Mouse (Mus musculus): ENCODE measurements around the gene Gm10100.
"Not testable (repeated sequence)": the region's sequence is repeated elsewhere in the genome, so short reads cannot be mapped to it uniquely, and the experiment has no call there.

Gene Gm10100

DNA sequence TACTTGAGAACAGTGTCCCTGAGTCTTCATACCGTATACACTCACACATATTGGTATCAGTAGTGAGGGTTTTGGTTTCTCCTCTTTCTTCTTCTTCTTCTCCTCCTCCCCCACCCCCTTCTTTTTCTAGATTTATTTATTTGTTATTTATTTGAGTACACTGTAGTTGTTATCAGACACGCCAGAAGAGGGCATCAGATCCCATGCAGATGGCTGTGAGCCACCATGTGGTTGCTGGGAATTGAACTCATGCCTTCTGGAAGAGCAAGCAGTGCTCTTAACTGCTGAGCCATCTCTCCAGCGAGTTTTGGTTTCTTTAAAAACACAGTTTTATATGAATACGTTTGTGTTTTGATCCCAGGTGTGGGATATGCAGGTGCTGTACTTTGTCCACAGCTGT, 2.0 kb downstream of the Gm10100 start:
- Histone ChIP-seq H3K36me3 (ENCODE audit: control insufficient read depth, insufficient read depth, low read length, poor library complexity, severe bottlenecking) (no peaks in the 10 kb centered on the region), H3K27me3 (ENCODE audit: control insufficient read depth, insufficient read depth, low read length, poor library complexity, severe bottlenecking) (no peaks in the 10 kb centered on the region)
- no peak for DNase-seq (ENCODE audit: low read depth, low spot score)

DNA sequence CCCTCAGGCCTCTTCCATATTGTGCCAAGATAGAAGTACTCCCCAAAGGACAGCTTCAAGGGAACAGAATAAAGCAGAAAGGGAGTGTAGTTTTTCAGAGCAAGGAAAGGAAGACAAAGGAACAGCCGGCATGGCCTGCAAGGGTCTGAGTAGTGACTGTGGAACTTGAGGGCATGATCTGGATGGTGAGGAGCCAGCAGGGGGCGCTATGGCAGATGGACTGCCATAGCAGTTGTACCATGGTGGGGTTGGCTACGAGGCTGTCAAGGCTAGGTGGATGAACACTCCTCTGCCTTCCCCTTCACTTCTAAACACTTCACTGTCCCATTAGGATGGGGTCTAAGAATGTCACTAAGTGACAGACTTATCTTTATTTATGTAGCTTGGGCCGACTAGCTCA, 3.0 kb downstream of the Gm10100 start:
- H3K36me3 ChIP-seq (ENCODE audit: control insufficient read depth, insufficient read depth, low read length, poor library complexity, severe bottlenecking), result no peaks in the 10 kb centered on the region
- peak; percentile 26 for DNase-seq (ENCODE audit: low read depth, low spot score)
- no peaks in the 10 kb centered on the region for H3K27me3 ChIP-seq (ENCODE audit: control insufficient read depth, insufficient read depth, low read length, poor library complexity, severe bottlenecking)

DNA sequence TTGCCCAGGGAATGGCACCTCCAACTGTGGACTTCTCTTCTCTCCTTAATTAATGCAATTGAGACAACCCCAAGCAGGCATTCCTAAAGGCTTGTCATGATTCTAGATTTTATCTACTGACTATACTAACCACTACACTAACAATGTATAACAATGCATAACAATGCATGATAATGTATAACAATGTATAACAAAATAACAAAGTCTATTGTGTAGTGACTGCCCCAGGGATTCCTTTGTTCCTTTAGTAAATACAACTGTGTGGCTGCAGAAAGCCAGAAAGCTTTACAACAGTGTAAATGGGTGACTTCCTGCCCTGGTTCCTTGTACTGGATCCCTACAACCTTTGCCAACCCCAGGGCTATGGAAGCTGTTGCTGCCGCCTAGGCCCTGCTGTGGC, 9.6 kb downstream of the Gm10100 start:
- DNase-seq (ENCODE audit: low read depth, low spot score), result no peak
- Histone ChIP-seq H3K27me3 (ENCODE audit: control insufficient read depth, insufficient read depth, low read length, poor library complexity, severe bottlenecking) (no peaks in the 10 kb centered on the region), H3K36me3 (ENCODE audit: control insufficient read depth, insufficient read depth, low read length, poor library complexity, severe bottlenecking) (no peaks in the 10 kb centered on the region)

DNA sequence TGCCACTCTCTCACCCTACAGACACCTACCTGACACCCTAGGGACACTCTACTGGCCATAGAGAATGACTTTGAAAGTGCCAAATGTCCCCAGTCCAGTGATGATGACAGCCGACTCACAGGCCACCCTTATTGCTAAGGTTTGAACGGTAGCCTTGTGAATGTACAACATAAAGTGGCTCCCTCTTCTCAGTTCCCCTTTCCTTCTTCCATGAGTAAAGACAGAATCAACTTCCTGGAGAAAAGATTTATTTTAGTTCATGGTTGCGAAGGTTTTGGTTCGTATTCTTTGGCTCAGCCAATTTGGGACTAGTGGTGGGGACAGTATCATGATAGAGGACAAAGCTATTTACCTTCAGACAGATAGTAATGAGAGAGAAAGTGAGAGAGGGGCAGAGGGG, 12.6 kb downstream of the Gm10100 start:
- Histone ChIP-seq H3K36me3 (ENCODE audit: control insufficient read depth, insufficient read depth, low read length, poor library complexity, severe bottlenecking) (no peaks in the 10 kb centered on the region), H3K27me3 (ENCODE audit: control insufficient read depth, insufficient read depth, low read length, poor library complexity, severe bottlenecking) (no peaks in the 10 kb centered on the region)
- no peak for DNase-seq (ENCODE audit: low read depth, low spot score)

DNA sequence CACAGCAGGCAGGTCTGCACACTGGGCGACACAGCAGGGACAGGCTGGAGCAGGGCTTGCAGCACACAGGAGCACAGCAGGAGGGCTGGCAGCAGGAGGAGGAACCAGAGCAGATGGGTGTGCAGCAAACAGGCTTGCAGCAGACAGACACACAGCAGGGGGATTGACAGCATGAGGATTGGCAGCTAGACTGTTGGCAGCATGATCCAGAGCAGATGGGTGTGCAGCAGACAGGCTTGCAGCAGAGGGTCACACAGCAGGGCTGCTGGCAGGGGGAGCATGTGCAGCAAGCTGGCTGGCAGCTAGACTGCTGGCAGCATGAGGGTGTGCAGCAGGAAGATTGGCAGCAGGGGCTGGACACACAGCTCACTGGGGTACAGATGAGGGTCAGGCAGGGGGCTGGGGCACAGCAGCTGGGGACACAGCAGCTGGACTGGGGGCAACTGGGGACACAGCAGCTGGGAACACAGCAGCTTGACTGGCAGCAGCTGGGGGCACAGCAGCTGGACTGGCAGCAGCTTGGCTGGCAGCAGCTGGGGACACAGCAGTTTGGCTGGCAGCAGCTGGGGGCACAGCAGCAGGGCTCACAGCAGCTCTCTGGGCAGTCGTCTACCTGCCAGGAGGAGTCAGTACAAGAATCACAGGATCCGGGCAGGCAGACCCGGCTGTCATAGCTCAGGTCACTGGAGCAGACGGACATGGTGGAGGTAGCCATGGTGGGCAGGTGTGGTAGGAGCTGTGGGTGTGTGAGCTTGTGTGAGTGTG, 15.8 kb downstream of the Gm10100 start, which contains the start of gene Gm18596:
Gene Gm18596 (minus strand): TSS at position 715 of the 765 bp plus-strand sequence.
- not testable (repeated sequence) for H3K27me3 ChIP-seq (ENCODE audit: control insufficient read depth, insufficient read depth, low read length, poor library complexity, severe bottlenecking); DNase-seq (ENCODE audit: low read depth, low spot score); H3K36me3 ChIP-seq (ENCODE audit: control insufficient read depth, insufficient read depth, low read length, poor library complexity, severe bottlenecking)

DNA sequence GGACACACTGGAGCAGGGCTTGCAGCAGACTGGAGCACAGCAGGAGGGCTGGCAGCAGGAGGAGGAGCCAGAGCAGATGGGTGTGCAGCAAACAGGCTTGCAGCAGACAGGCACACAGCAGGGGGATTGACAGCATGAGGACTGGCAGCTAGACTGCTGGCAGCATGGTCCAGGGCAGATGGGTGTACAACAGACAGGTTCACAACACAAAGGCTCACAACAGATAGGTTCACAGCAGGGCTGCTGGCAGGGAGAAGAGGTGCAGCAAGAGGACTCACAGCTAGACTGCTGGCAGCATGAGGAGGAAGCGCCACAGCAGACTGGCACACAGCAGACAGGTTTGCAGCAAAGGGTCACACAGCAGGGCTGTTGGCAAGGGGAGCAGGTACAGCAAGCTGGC, 24.4 kb downstream of the Gm10100 start:
- not testable (repeated sequence) for H3K36me3 ChIP-seq (ENCODE audit: control insufficient read depth, insufficient read depth, low read length, poor library complexity, severe bottlenecking); DNase-seq (ENCODE audit: low read depth, low spot score); H3K27me3 ChIP-seq (ENCODE audit: control insufficient read depth, insufficient read depth, low read length, poor library complexity, severe bottlenecking)

DNA sequence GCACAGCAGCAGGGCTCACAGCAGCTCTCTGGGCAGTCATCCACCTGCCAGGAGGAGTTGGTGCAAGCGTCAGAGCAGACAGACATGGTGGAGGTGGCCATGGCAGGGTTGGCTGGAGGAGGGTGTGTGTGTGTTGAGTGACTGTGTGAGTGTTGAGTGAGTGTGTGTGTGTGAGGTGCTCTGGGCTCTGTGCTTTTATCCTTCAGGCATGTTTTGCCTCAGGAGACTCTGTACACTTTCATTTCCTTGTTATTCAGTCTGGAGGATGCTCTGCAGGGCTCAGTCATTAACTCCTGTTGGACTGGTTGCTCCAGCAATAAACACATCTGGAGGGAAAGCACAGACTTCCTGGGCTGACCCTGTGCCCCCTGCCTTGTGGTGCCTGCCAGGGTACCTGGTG, 25.0 kb downstream of the Gm10100 start, which contains the start of gene Gm9736:
Gene Gm9736 (minus strand): TSS at position 101 of the 400 bp plus-strand sequence.
- DNase-seq (ENCODE audit: low read depth, low spot score); H3K27me3 ChIP-seq (ENCODE audit: control insufficient read depth, insufficient read depth, low read length, poor library complexity, severe bottlenecking); H3K36me3 ChIP-seq (ENCODE audit: control insufficient read depth, insufficient read depth, low read length, poor library complexity, severe bottlenecking): not testable (repeated sequence)

DNA sequence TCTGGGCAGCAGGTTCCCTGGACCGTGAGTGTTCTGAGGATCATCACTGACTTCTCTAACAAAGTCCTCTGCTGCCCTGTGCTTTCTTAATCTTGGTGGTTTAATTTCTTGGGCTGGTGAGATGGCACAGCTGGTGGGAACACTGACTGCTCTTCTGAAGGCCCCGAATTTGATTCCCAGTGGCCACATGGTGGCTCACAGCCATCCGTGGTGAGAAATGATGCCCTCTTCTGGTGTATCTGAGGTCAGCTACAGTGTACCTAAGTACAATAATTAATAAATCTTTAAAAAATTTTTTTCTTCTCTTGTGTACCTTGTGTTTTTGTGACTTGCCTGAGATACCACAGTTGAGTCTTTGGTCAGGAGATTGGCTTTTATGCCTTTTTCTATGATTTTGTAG, 26.0 kb downstream of the Gm10100 start:
- DNase-seq (ENCODE audit: low read depth, low spot score), result peak; percentile 15
- not testable (repeated sequence) for H3K36me3 ChIP-seq (ENCODE audit: control insufficient read depth, insufficient read depth, low read length, poor library complexity, severe bottlenecking)

DNA sequence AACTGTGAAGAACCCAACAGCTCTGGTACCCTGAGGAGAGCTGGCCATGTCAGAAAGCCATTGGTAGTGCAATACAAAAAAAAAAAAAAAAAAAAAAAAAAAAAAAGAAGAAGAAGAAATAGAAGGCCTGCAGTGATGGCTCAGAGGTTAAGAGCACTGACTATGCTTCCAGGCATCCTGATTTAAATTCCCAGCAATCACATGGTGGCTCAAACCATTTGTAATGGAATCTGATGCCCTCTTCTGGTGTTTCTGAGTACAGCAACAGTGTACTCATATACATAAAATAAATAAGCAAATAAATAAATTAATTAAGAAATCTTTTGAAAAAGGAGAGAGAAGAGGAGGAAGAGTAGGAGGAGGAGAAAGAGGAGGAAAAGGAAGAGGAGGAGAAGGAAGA, 27.2 kb downstream of the Gm10100 start:
- peak; percentile 13 for DNase-seq (ENCODE audit: low read depth, low spot score)
- no peaks in the 10 kb centered on the region for H3K36me3 ChIP-seq (ENCODE audit: control insufficient read depth, insufficient read depth, low read length, poor library complexity, severe bottlenecking)
- no peaks in the 10 kb centered on the region for H3K27me3 ChIP-seq (ENCODE audit: control insufficient read depth, insufficient read depth, low read length, poor library complexity, severe bottlenecking)

More for the DNA sequence above, 26.0 kb downstream of the Gm10100 start:
- H3K27me3 ChIP-seq (ENCODE audit: control insufficient read depth, insufficient read depth, low read length, poor library complexity, severe bottlenecking), result not testable (repeated sequence)

DNA sequence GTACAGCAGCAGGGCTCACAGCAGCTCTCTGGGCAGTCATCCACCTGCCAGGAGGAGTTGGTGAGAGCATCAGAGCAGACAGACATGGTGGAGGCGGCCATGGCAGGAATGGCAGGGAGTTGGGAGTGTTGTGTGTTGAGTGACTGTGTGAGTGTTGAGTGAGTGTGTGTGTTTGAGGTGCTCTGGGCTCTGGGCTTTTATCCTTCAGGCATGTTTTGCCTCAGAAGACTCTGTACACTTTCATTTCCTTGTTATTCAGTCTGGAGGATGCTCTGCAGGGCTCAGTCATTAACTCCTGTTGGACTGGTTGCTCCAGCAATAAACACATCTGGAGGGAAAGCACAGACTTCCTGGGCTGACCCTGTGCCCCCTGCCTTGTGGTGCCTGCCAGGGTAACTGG, 33.3 kb downstream of the Gm10100 start, which contains the start of gene Gm3233:
Gene Gm3233 (minus strand): TSS at position 101 of the 400 bp plus-strand sequence.
- not testable (repeated sequence) for H3K27me3 ChIP-seq (ENCODE audit: control insufficient read depth, insufficient read depth, low read length, poor library complexity, severe bottlenecking); DNase-seq (ENCODE audit: low read depth, low spot score); H3K36me3 ChIP-seq (ENCODE audit: control insufficient read depth, insufficient read depth, low read length, poor library complexity, severe bottlenecking)

DNA sequence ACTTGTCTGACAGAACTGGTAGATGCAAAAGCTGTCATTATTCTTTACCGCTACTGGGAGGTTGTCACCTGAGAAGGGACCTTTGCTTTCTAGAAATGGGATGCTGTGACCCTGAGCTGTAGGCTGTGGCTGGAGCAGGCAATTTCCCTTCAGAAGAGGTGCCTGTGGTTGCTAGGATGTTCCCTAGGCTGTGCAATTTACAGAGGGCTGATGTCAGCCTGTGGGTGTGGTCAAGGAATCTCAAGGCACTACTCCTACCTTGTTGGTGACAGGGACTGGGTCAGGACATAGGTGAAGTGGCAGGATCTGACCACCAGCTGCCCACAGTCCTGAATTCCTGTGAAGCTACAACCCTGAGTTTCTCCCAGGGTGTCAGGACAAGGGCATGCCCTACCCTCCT, 43.4 kb downstream of the Gm10100 start:
- H3K27me3 ChIP-seq (ENCODE audit: control insufficient read depth, insufficient read depth, low read length, poor library complexity, severe bottlenecking), result no peaks in the 10 kb centered on the region
- H3K36me3 ChIP-seq (ENCODE audit: control insufficient read depth, insufficient read depth, low read length, poor library complexity, severe bottlenecking), result no peaks in the 10 kb centered on the region
- DNase-seq (ENCODE audit: low read depth, low spot score), result no peak

DNA sequence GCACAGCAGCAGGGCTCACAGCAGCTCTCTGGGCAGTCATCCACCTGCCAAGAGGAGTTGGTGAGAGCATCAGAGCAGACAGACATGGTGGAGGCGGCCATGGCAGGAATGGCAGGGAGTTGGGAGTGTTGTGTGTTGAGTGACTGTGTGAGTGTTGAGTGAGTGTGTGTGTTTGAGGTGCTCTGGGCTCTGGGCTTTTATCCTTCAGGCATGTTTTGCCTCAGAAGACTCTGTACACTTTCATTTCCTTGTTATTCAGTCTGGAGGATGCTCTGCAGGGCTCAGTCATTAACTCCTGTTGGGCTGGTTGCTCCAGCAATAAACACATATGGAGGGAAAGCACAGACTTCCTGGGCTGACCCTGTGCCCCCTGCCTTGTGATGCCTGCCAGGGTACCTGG, 44.9 kb downstream of the Gm10100 start, which contains the start of gene Gm3238:
Gene Gm3238 (minus strand): TSS at position 101 of the 400 bp plus-strand sequence.
- not testable (repeated sequence) for DNase-seq (ENCODE audit: low read depth, low spot score); H3K36me3 ChIP-seq (ENCODE audit: control insufficient read depth, insufficient read depth, low read length, poor library complexity, severe bottlenecking); H3K27me3 ChIP-seq (ENCODE audit: control insufficient read depth, insufficient read depth, low read length, poor library complexity, severe bottlenecking)

DNA sequence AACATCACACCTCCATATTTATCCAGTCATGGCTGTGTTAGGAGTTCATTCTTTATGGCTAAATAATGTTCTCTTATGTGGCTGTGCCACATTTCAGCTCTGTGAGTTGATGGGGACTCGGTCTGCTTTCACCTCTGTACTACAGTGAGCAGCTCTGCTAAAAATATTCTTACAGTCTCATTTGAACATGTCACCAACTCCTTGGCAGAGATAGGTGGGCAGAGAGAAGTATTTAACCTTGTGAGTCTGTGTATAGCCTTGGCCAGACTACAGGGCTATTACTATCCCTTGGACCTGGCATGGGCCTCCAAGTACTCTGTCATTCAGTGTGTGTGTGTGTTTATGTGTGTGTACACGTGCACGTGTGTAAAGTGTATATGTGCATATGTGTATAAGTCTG, 45.9 kb downstream of the Gm10100 start:
- not testable (repeated sequence) for H3K36me3 ChIP-seq (ENCODE audit: control insufficient read depth, insufficient read depth, low read length, poor library complexity, severe bottlenecking); DNase-seq (ENCODE audit: low read depth, low spot score); H3K27me3 ChIP-seq (ENCODE audit: control insufficient read depth, insufficient read depth, low read length, poor library complexity, severe bottlenecking)

All from splenic B cell, adult 2 months (primary cell).